ENCODE assay signal across 31 mouse cellular contexts in genomic region chr13:29701400-29701799, GRCm38 (mm10).
A peak's percentile ranks its signal among the peaks of the same experiment; 100 is the strongest.
DNase-seq lines count a peak whose midpoint lies in the region; ATAC-seq lines count a peak whose summit lies in the region.
"Had no signal": no experiment of that assay in that cellular context is flagged by ENCODE, and none has a peak within 500 bp of the region (broad histone marks: within the 10 kb centered on the region; RNA-seq: fewer than 3 reads in every experiment).

No protein-coding gene starts in this region.

- intact Hi-C loops in heart, postnatal 25 days (cut with DNase I) = no loop called here

- no peaks in the 10 kb centered on the region for H3K9me3 ChIP-seq in heart, embryonic 15.5 days (replicated peaks)
- H3K9me3 ChIP-seq: embryonic facial prominence, embryonic 13.5 days; forebrain, embryonic 13.5 days; G1E; liver, embryonic 12.5 days; midbrain, embryonic 10.5 days; neural tube, embryonic 13.5 days; stomach, embryonic 15.5 days had no signal

- H3K9ac ChIP-seq in heart, embryonic 15.5 days = no peak overlapping the region
- H3K9ac ChIP-seq: embryonic facial prominence, embryonic 13.5 days; forebrain, embryonic 13.5 days; hindbrain, embryonic 14.5 days; liver, embryonic 12.5 days; neural tube, embryonic 13.5 days; stomach, embryonic 15.5 days had no signal

- no peaks in the 10 kb centered on the region for H3K27me3 ChIP-seq in heart, embryonic 15.5 days
- H3K27me3 ChIP-seq: CH12.LX; embryonic facial prominence, embryonic 13.5 days; forebrain, embryonic 13.5 days; liver, embryonic 12.5 days; neural tube, embryonic 13.5 days; stomach, embryonic 15.5 days had no signal

- no peak for ATAC-seq in heart, embryonic 15.5 days (replicated peaks; ENCODE audit: insufficient number of reproducible peaks, insufficient read depth, low FRiP score, low read depth)
- ATAC-seq in erythroid progenitor cell, adult 5-6 weeks (replicated peaks; ENCODE audit: low FRiP score, poor library complexity, severe bottlenecking) = no peak
- ATAC-seq: forebrain, embryonic 13.5 days; inflammation-experienced regulatory T-cells, adult 6 months; liver, embryonic 12.5 days; midbrain, embryonic 16.5 days had no signal

- peaks cover 13% of the 10 kb centered on the region for H3K4me1 ChIP-seq in heart, embryonic 15.5 days (replicated peaks)
- H3K4me1 ChIP-seq: embryonic facial prominence, embryonic 13.5 days; forebrain, embryonic 13.5 days; liver, embryonic 12.5 days; midbrain, embryonic 10.5 days; neural tube, embryonic 13.5 days; stomach, embryonic 15.5 days had no signal

- DNase-seq in heart, adult 11 months = peak; percentile 80
- no peak for DNase-seq in heart, postnatal 25 days (ENCODE audit: low spot score)
- no peak for DNase-seq in heart, postnatal 4 days
- peak; percentile 7 for DNase-seq in ovary, adult 18-20 months (ENCODE audit: low spot score)
- DNase-seq in ovary, postnatal 14 days (ENCODE audit: low spot score) = no peak
- DNase-seq in thymus, postnatal 14 days = no peak
- DNase-seq: B cell, adult 2 months; cerebellum, postnatal 25 days; kidney, adult 18-20 months; kidney, postnatal 25 days; lung, adult 18-20 months; lung, postnatal 10 days; right cerebral cortex, adult 18-20 months; right cerebral cortex, postnatal 4 days; thymus, postnatal 36 days had no signal

- WGBS in heart, embryonic 15.5 days = 43% methylated on average over 1 of the region's 1 CpGs

- no peak overlapping the region for H3K4me2 ChIP-seq in heart, embryonic 15.5 days
- H3K4me2 ChIP-seq: embryonic facial prominence, embryonic 13.5 days; forebrain, embryonic 13.5 days; hindbrain, embryonic 14.5 days; liver, embryonic 12.5 days; neural tube, embryonic 13.5 days; stomach, embryonic 15.5 days had no signal

- no peak overlapping the region for H3K4me3 ChIP-seq in heart, embryonic 15.5 days
- H3K4me3 ChIP-seq: embryonic facial prominence, embryonic 13.5 days; erythroblast, embryonic 14.5 days; forebrain, embryonic 13.5 days; layer of hippocampus, adult 2 months; liver, embryonic 12.5 days; midbrain, embryonic 10.5 days; myocyte; neural tube, embryonic 13.5 days; stomach, embryonic 15.5 days had no signal

- peak overlapping the region; percentile 39 for H3K27ac ChIP-seq in heart, embryonic 15.5 days
- H3K27ac ChIP-seq: embryonic facial prominence, embryonic 13.5 days; forebrain, embryonic 13.5 days; hindbrain, embryonic 14.5 days; layer of hippocampus, adult 2 months; liver, embryonic 12.5 days; midbrain, embryonic 10.5 days; neural tube, embryonic 13.5 days; stomach, embryonic 15.5 days had no signal

- H3K36me3 ChIP-seq in heart, embryonic 15.5 days = no peaks in the 10 kb centered on the region
- H3K36me3 ChIP-seq: embryonic facial prominence, embryonic 13.5 days; liver, embryonic 12.5 days; midbrain, embryonic 10.5 days; neural tube, embryonic 13.5 days; stomach, embryonic 15.5 days had no signal

Comparison
In these comparisons a context has a peak if more than half of its experiments do, and no peak if none do; other contexts are left out.
1. DNase-seq: peak in heart, adult 11 months (single experiment) and ovary, adult 18-20 months (single experiment); none in heart, postnatal 25 days (single experiment), heart, postnatal 4 days (single experiment), ovary, postnatal 14 days (single experiment) and thymus, postnatal 14 days (single experiment).